Mouse (Mus musculus): ENCODE data around the gene Adora2a.
"Not testable (repeated sequence)": the region's sequence is repeated elsewhere in the genome, so short reads cannot be mapped to it uniquely, and the experiment has no call there.

Gene Adora2a

DNA sequence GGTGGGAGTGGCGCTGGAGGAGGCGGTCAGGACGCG lies at the start of gene Adora2a:
Gene Adora2a (plus strand): TSS at position 6 of the 36 bp plus-strand sequence.
- DNase-seq (ENCODE audit: low spot score in 2 of 2): no peak

DNA sequence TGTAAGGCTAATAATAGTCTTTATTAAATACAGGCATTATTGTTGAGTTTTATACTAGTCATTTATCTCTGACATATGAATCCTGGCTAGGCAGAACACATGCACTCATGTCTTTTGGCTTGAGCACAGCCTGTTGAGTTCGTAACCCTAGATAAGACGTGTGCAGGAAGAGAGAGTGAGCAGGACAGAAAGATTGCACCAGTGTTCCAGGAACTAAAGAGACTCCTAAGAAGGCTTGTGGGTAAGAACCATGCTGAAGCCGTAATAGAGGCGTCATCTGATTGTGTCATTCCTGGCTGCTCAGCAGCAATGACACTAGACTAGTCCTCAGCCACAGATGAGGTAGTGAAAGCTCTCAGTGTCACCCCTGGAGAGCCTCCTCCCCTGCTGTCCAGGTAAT lies 43.7 kb upstream of the Adora2a start:
- DNase-seq (ENCODE audit: low spot score in 2 of 2): no peak

DNA sequence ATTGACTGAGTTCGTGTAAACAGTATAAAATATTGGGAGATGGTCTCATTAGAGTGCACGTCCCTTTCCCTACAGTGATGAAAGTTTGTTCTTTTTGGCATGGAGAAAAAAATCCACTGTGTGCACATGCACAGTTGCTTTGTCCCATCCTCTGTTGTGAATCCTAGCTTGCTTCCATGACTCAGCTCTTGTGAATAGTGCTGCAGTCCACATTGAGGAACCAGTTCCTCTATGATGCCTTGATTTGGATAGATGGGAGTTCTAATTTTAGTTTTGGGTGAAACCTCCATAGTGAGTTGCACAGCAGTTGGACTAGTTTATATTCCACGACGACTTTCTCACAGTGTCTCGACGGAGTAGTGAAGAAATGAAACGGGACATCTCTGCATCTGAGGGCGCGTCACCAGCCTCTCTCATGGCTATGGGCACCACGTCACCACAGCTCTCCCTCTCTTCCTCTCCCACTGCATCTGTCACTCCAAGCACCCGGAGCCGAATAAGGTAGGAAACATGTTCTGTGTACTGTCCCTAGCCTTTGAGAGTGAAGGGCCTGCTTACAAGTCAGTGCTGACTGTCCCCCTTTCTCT lies 40.2 kb upstream of the Adora2a start:
- DNase-seq (ENCODE audit: low spot score in 2 of 2): no peak

DNA sequence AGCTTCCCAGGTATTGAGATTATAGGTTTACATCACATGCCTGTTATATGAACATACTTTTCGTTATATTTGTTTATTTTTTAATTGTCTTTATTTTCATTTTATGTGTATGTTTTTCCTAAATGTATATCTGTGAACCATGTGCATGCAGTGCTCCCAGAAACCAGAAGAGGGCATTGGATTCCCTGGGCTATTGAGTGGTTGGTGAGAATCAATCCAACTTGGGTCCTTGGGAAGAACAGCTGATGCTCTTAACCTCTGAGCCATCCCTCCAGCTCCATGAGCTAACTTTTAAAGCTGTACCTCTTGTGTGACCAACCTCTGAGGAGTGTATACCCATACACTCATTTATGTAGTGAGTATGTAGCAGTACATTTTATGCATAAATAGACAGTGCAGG lies 39.2 kb upstream of the Adora2a start:
- DNase-seq (ENCODE audit: low spot score in 2 of 2): no peak

DNA sequence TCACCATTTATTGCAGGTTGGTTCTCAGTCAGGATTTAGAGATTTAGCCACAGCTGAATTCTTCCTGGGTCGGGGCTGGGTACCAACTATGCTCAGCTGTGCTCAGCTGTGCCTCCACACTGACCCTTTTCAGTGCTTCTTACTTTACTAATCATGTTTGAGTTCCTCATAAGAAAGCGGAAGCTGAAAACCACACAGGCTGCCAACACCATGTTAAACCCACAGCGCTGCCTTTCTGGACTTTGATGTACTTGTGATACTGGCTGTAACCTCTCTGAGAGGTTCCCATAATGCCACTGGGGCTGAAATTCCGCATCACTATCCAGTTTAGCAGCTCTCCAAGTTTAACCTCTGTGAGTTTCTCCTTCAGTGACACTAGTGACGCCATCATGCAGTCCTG lies 34.0 kb upstream of the Adora2a start:
- no peak for DNase-seq (ENCODE audit: low spot score in 2 of 2)

DNA sequence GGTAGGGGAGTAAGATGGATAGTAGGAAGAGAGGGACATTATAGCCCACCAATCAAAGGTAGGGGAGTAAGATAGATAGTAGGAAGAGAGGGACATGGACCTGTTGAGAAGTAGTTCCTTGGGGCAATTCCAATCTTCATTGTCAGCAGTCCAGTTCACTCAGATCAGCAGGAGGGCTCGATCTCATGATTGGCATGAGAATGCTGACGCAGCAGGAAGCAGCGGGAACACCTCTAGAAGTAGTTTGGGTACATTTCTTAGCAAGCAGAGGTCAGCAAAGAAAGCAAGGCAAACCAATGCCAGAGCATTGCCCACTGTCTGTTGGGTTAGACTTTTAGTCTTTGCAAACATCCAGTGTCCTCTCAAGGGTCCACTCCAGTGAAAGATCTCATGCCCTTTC lies 32.9 kb upstream of the Adora2a start:
- DNase-seq (ENCODE audit: low spot score in 2 of 2): no peak

DNA sequence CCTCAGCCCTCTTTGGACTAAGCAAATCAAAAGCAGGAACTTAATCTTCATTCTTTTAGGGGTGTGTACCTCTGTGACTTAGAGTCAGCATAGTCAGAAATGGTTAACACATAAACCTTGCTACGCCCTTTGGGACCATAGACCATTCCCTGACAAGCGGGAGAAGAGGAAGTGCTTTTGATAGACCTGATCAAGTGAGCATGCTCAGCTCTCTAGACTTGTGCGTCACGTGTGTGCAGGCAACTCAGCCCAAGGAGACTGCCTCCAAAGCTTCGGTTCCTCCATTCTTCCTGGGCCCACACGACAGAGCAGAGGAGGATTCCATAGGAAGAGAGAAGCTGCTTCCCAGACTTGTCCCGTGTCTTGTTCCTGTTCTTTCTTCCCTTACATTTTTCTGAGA lies 28.1 kb upstream of the Adora2a start:
- DNase-seq (ENCODE audit: low spot score in 2 of 2): no peak

DNA sequence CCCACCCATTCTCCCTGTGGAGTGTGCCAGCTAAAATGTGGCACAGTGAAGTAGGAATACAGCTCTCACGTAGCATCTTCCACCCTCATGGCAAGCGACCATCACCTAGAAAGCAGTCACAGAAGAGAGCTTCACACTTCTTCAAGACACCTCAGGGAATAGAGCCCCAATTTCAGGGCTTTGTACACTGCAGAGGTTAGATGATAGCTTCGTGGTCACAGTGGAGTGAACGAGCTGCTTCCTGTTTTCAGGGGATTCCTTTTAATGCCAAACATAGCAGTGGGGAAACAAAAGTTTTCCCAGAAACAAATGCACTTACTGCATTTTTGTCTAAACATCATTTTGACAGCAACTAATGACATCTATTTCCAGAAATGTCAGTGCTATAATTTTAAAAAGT lies 27.3 kb upstream of the Adora2a start:
- DNase-seq (ENCODE audit: low spot score in 2 of 2): no peak

DNA sequence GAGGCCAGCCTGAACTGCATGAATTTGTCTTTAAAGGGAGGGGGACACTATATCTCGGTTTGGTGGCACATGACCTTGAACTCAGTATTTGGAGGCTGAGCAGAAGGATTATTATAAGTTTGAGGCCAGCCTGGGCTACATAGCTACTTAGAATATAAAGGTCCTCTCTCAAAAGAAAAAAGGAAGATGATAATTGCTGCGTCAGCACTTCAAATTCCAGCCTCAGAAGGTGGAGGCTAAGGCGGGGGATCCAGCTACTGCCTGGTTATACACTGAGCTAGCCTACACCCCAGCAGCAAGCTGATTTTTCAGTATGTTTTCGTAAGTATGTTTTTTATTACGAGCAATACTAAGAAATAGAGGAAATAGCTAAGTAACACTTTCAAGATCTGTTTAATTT lies 26.0 kb upstream of the Adora2a start:
- DNase-seq (ENCODE audit: low spot score in 2 of 2): no peak

DNA sequence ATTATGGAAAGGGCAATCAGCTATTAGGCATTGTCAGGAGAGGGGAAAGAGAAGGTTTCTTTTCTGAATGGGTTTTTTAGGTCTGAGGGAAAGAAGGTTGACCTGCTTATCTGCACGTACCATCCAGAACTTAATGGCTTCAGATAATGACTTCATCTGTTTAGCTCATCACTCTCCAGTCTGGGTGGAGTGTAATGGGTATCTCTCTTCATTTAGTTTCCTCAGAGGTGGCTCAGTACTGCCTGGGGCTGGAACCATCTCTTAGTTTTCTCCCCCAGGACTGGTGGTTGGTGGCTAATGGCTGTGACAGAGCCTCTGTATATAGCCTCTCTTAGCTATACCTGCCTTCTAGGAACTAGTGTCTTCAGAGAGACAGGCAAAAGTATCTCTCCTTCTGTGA lies 25.3 kb upstream of the Adora2a start:
- no peak for DNase-seq (ENCODE audit: low spot score in 2 of 2)

DNA sequence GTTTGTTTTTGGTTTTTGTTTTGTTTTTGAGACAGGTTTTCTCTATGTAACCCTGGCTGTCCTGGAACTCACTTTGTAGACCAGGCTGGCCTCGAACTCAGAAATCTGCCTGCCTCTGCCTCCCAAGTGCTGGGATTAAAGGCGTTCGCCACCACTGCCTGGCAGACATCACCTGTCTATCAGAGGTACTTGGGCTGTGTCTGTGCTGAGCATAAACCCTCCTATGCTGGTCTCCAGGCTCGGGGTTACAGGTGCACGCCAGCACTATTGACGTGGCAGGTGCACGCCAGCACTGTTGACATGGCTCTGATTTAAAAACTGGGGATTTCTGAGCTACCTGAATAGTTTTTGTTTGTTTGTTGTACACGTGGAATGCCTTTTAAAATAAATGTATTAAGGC lies 24.5 kb upstream of the Adora2a start:
- DNase-seq (ENCODE audit: low spot score in 2 of 2): not testable (repeated sequence)

DNA sequence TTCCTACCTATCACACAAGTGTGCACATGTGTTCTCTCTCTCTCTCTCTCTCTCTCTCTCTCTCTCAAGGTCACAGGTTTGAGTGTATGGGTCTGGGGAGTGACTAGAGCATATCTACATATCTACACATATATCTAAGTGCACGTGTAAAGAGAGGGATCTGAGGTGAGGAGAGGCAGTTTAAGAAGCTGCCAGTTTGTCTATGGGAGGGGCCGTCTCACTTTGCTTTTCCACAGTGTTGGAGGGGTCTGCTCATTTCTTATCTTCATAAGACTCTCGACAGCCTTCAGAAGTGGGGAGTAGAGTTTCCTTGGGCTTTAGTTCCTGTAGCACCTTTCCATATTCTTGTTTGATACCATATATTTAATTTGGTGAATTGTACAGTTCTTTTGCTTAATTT lies 23.4 kb upstream of the Adora2a start:
- no peak for DNase-seq (ENCODE audit: low spot score in 2 of 2)

DNA sequence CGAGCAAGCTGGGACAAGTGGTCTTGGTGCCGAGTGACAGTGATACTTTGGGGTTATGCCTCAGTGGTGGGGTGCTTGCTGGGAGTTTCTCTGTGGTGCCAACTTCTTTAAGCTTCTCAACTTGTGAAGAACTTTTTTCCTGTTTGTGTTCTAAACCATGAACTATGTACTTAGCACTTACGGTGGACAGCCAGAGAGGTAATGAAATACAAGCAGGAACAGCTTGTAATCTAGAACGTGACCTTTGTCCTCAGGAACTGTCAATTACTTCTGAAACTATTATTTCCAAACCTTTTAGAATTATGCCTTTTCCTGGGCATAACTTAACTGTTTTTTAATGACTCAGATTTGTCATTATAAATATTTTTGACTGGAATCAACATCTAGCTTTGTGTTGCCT lies 22.3 kb upstream of the Adora2a start:
- no peak for DNase-seq (ENCODE audit: low spot score in 2 of 2)

DNA sequence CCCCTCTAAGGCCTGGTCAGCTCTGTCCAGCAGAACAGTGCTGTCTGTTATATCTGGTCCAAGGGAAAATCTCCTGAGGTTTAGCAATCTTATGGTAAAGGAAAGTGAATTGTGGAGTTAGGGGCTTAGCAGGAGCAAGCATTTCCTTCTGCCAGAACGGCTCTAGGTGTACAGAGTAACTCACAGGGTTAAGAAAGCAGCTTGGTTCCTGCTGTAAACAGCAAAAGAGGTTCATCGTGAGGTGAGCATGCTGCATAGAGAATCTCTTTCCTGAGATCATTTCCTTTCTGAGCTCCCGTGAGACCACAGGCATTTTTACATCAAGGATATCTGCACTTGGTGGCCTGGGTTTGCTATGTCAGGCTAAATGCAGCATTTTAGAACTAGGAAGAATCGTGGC lies 21.8 kb upstream of the Adora2a start:
- no peak for DNase-seq (ENCODE audit: low spot score in 2 of 2)

DNA sequence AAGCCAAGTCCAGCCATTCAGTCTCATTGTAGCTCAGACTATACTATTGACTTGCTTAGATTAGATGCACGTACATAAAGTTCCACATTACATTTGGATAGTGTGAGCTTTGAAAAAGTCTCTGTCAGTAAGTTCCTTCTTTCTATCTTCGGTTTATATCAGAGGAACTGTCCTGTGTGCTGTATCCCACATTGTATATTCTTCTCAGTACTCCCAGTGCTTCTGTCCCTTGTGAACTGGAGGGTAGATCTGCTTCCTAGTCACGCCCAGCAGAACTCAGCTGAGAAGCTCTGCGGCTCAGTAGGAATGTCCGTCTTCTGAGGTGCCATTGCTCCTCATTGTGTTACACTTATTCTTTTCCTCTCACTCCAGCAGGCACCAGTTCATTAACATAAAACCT lies 18.1 kb upstream of the Adora2a start:
- no peak for DNase-seq (ENCODE audit: low spot score in 2 of 2)

DNA sequence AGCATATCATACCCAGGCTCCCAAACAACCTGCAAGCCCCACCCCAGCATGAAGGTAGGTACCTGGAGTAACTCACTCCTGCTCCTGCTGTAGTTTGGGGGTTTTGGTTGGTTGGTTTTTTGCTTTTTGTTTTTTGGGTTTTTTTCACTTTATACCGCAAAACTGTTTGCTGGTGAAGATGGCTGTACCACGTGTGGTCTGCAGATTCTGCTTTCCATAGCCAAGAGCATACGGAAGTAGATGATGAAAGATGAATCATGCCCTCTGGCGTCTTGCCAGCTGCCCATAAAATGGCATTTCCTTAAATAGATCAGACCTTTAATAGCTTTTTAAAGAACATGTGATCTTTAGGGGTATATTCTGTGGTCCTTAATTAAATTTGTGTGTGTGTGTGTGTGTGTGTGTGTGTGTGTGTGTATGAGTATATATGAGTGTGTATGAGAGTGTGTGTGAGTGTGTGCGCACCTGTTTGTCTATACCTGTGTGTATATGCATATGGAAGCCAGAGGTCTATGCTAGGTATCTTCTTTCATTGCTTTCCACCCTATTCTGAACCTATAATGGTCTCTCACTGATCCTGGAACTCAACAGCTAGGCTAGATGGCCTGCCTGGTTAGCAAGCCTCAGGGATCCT lies 16.8 kb upstream of the Adora2a start:
- DNase-seq (ENCODE audit: low spot score in 2 of 2): no peak

DNA sequence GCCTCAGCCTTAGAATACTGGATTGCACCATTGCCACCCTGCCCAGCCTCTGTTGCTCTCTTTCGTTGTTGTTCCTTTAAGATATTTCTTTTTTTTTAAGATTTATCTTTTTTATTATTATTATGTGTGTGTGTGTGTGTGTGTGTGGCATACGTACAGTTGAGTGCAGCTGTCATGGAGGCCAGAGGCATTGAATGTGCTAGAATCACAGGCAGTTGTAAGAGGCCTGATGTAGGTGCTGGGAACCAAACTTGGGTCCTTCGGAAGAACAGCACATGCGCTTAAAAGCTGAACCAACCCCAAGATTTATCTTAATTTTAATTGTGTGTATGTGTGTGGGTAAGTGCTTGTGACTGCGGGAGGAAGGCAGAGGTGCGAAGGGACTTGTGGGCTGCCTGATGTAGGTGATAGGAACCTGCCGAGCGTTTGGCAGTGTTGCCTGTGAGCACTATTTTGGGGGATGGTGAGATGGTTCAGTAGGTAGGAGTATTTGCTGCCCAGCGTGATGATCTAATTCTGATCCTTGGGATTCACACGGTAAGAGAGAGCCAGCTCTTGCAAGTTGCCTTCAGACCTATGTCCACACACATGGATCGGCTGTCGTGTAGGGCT lies 15.4 kb upstream of the Adora2a start:
- DNase-seq (ENCODE audit: low spot score in 2 of 2): no peak

DNA sequence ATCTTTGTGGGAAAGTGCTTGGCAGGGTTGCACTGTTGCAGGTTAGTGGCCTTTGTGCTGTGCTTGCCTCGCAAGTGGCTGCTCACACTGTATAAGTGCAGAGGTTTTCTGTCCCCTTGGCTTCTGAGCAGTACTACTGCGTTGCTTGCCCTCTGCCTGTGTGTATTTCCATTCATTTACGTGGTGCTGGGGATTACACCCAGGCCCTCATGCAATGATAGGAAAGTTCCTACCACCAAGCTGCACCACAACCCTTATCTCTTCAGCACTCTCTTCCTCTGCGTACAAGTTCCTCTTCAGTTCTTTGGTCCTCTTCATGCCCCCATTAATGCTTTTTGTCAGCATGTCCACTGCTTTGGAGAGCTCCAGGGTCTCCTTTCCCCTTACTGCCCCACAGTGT lies 14.7 kb upstream of the Adora2a start:
- no peak for DNase-seq (ENCODE audit: low spot score in 2 of 2)

DNA sequence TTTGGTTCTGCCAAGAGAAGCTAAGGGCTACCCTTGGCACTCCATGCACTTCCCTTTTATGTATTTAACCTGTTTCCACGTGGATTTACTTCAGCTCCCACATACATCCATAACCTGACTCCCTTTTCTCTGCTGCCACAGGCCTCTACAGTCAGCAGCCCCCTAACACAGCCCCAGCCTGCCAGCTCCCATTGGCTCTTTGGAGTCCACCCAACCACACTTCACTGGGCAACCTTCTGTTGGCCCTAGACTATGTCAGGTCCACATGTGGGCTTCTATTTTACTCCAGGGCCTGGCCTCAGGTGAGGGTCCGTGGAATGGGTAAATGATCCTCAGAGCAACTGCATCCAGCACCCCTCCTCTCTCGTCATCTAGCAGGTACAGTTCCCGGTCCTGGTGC lies 14.1 kb upstream of the Adora2a start:
- no peak for DNase-seq (ENCODE audit: low spot score in 2 of 2)

DNA sequence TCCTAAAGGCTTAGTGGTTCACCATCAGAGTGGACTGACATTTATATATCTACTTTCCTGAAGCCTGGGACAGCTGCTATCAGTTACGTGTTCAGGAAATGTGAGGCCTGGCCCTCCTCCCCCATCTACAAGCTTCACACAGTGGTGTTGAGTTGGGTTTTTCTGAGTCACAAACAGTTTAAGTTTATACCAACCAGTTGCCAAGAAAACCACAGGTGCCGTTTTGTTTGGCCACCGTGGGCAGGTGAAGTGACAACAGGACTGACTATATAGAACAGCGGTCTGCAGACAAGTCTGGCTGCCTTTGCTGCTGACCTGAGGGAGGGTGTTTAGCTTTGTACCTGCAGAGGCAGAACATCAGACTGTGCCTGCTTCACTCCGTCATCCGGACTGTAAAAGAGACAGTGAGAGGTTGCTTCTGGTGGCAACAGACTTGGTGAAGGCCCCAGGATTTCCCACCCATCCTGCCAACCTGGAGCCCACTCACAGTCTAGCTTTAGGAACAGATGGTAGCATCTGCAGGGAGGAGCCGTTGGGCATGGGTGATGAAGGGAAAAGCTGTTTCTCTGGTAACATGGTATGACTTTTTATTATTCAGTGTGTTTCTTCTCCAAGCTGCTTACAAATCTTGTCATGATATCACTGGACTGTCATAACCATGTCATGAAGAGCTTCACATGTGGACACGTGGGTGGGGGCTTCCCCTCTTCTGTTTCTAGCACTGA lies 13.2 kb upstream of the Adora2a start:
- peak; percentile 43 to 65 for DNase-seq (ENCODE audit: low spot score in 2 of 2)

DNA sequence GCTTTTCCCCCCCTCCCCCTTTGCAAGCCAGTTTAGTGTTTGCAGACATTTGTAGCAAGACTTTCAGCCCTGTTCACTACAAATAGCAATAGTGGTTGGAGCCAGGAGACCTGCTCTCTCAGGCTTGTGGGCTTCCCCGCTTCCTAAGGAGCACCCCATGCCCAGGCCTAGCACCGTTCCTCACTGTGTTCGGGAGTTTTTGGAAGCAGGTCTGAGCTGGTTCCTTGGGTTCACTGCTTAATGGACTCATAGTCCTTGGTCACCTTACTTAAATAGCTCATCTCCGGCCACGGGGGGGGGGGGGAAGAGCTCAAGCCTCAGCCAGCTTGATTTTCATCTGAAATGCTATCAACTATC lies 12.7 kb upstream of the Adora2a start:
- DNase-seq (ENCODE audit: low spot score in 2 of 2): no peak

DNA sequence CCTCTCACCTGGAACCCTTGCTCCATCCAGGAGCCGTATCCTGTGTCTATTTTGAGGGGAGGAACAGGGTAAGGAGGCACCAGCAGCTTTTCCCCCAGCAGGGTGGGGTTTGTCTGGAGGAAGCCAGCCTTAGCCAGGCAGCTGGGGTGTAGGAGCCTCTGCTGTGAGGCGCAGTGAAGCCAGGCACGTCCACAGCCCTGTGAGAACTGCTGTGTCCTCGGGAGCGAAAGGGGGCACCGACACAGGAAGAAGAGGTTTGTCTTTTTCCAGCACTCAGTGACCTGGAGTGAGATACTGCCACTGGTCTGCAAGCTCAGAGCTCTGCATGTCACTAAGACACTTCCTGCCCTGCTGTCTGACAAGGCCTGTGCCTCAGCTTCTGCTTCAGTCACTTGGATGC lies 12.3 kb upstream of the Adora2a start:
- DNase-seq (ENCODE audit: low spot score in 2 of 2): no peak

DNA sequence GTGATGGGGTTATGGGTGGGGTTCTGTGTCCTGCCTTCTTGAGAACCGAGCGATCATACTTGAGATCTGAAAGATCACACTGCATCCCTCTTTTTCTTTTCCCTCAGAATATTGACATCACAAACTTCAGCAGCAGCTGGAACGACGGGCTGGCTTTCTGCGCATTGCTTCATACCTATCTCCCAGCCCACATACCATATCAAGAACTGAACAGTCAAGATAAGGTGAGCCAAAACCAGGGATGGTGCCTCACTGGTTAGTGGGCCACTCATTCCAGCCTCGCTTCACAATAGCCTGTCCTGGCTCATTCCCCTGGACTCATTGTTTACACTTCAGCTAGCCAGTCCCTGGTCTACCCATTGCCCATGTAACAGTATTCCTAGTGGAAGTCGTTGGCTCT lies 9.5 kb upstream of the Adora2a start:
- DNase-seq (ENCODE audit: low spot score in 2 of 2): no peak

DNA sequence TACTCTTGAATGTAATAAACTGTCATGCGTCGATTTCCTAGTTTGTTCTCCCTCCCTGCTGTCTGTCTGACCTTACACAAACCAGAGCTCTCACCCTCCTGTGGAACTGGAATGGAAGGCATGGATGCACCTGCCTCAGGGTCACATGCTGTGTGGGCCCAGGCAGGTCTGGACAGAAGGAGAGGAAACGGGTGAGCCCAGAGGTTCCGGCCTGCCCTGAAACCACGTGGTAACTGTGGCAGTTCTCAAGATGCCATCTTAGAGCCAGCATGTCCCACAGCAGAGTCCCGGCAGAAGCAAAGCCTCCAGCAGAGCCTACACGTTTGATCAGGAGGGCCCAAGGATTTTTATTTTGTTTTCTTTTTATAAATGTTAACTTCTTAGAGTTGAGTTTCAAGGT lies 4.3 kb upstream of the Adora2a start:
- no peak for DNase-seq (ENCODE audit: low spot score in 2 of 2)
